Mouse (Mus musculus): ENCODE measurements at regions not wholly inside any gene's neighbourhood (a gene's known extent, or its start where the extent isn't known, plus 50 kb on each side); places are given as distances from the start of the nearest gene placed in this dataset.
"Not testable (repeated sequence)": the region's sequence is repeated elsewhere in the genome, so short reads cannot be mapped to it uniquely, and the experiment has no call there.

DNA sequence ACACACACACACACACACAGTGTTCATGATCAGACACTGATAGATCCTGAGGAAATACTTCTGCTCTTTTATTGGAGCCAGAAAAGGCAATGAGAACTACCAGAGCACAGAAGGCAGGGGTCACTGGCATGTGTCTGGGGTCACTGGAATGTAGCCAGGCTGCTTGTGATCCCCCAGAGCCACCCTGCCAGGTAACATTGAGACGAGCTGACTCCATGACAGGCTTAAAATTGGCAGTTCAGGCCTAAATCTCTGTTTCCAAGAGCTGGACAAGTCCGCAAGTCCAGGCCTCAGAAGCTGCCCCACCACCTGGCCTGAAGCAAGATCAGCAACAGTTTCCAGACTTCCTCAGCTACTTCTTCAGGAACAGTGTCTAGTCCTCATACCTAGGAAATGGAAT is 390.4 kb upstream of the Stxbp6 start:
- no peak for DNase-seq (ENCODE audit: low spot score)
- no peak for ATAC-seq (replicated peaks; ENCODE audit: insufficient number of reproducible peaks, low FRiP score, low TSS enrichment, low read depth)
- Histone ChIP-seq H3K4me2 (ENCODE audit: low read depth, low read length) (no peak overlapping the region), H3K9me3 (replicated peaks; ENCODE audit: control insufficient read depth, low read length) (no peaks in the 10 kb centered on the region), H3K27me3 (ENCODE audit: control insufficient read depth, insufficient read depth, low read length) (no peaks in the 10 kb centered on the region), H3K4me1 (ENCODE audit: control insufficient read depth, insufficient read depth, low read length) (no peaks in the 10 kb centered on the region), H3K27ac (replicated peaks; ENCODE audit: low read depth, low read length) (no peak overlapping the region), H3K4me3 (ENCODE audit: low read depth, low read length) (no peak overlapping the region), H3K9ac (replicated peaks; ENCODE audit: low read length) (no peak overlapping the region), H3K36me3 (replicated peaks; ENCODE audit: control insufficient read depth, insufficient read depth, low read depth, low read length) (no peaks in the 10 kb centered on the region)
- 69% methylated on average over 2 of the region's 2 CpGs for WGBS

DNA sequence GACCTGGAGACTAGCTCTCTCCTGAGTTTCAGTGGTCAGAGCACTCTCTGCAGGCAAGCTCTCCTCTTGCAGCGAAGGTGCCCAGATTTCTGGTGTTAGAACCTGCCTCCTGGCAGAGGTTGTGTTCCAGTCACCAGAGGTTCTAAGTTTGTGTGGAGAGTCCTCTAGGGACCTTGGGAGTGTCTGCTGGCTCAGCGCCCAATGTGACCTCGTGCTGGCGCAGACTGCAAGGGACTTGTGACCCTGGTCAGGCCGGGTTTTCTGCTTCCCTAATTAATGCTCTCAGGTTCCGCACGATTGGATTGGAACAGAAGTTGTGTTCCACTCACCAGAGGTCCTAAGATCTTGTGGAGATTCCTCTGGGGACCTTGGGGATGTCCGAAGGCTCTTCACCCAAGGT is 384.2 kb upstream of the Stxbp6 start:
- not testable (repeated sequence) for ATAC-seq (replicated peaks; ENCODE audit: insufficient number of reproducible peaks, low FRiP score, low TSS enrichment, low read depth); H3K9ac ChIP-seq (replicated peaks; ENCODE audit: low read length); H3K36me3 ChIP-seq (replicated peaks; ENCODE audit: control insufficient read depth, insufficient read depth, low read depth, low read length); H3K27ac ChIP-seq (replicated peaks; ENCODE audit: low read depth, low read length); H3K4me3 ChIP-seq (ENCODE audit: low read depth, low read length); H3K4me1 ChIP-seq (ENCODE audit: control insufficient read depth, insufficient read depth, low read length); H3K4me2 ChIP-seq (ENCODE audit: low read depth, low read length); H3K27me3 ChIP-seq (ENCODE audit: control insufficient read depth, insufficient read depth, low read length); DNase-seq (ENCODE audit: low spot score); H3K9me3 ChIP-seq (replicated peaks; ENCODE audit: control insufficient read depth, low read length)
- WGBS = 83% methylated on average over 8 of the region's 8 CpGs

DNA sequence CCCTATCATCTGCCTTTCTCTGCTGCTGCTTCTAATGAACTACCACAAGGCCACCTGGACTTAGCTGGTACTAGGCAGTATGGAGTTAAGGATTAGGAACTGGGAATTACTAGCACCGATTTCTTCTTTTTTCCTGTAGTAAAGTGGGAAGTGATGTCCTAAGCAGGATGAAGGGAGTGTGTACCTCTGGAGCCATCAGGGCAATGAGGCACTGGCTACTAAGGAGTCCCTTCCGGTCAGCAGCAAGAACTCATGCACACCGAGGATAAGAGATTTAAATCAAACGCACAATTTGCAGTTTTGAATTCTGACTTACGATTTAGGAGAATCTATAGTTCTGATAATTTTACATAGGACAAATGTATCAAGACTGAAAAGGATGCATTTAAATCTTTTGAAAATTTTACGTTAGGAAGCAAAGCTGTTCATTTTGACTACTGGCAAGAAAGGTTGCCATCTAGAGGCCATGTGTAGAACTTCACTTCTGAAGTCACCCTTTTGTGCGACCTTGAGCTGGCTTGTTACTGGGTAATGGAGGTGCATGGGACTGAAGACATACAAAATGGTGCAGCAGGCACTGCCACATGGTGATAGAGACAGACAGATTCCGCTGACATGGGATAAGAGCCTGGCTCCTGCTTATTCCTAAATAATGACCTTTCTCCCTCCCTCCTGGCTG is 369.1 kb upstream of the Stxbp6 start:
- Histone ChIP-seq H3K36me3 (replicated peaks; ENCODE audit: control insufficient read depth, insufficient read depth, low read depth, low read length) (no peaks in the 10 kb centered on the region), H3K4me2 (ENCODE audit: low read depth, low read length) (no peak overlapping the region), H3K4me3 (ENCODE audit: low read depth, low read length) (no peak overlapping the region), H3K27me3 (ENCODE audit: control insufficient read depth, insufficient read depth, low read length) (no peaks in the 10 kb centered on the region), H3K27ac (replicated peaks; ENCODE audit: low read depth, low read length) (no peak overlapping the region), H3K4me1 (ENCODE audit: control insufficient read depth, insufficient read depth, low read length) (no peaks in the 10 kb centered on the region), H3K9me3 (replicated peaks; ENCODE audit: control insufficient read depth, low read length) (no peaks in the 10 kb centered on the region), H3K9ac (replicated peaks; ENCODE audit: low read length) (no peak overlapping the region)
- ATAC-seq (replicated peaks; ENCODE audit: insufficient number of reproducible peaks, low FRiP score, low TSS enrichment, low read depth) (peak; percentile 48; the same call in 1 of the 2 replicates), DNase-seq (ENCODE audit: low spot score) (peak; percentile 75)
- whole genome bisulfite sequencing = 58% methylated on average over 8 of the region's 8 CpGs

DNA sequence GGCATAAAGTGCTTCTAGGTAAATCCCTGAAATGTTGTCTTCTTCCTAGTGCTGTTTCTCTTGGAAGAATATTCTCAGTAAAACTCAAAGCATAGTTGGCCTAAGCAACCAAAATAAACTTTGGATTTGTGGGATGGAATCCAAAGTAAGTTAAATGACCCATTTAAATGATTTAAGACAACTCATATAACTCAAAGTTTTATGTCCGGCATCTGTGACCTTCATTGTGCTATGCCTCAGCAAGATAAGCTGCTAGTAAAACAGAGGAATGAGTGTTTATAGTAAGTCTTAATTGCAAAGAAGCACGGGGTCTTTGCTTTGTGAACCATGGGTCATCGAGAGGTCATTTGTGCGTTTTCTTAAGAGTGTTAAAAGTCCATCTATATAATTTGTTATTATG is 368.0 kb upstream of the Stxbp6 start:
- no peaks in the 10 kb centered on the region for H3K27me3 ChIP-seq (ENCODE audit: control insufficient read depth, insufficient read depth, low read length)
- H3K4me1 ChIP-seq (ENCODE audit: control insufficient read depth, insufficient read depth, low read length) = no peaks in the 10 kb centered on the region
- WGBS = 39% methylated on average over 4 of the region's 4 CpGs
- H3K4me3 ChIP-seq (ENCODE audit: low read depth, low read length) = no peak overlapping the region
- no peaks in the 10 kb centered on the region for H3K9me3 ChIP-seq (replicated peaks; ENCODE audit: control insufficient read depth, low read length)
- H3K36me3 ChIP-seq (replicated peaks; ENCODE audit: control insufficient read depth, insufficient read depth, low read depth, low read length) = no peaks in the 10 kb centered on the region
- no peak for DNase-seq (ENCODE audit: low spot score)
- no peak for ATAC-seq (replicated peaks; ENCODE audit: insufficient number of reproducible peaks, low FRiP score, low TSS enrichment, low read depth)
- no peak overlapping the region for H3K27ac ChIP-seq (replicated peaks; ENCODE audit: low read depth, low read length)
- H3K9ac ChIP-seq (replicated peaks; ENCODE audit: low read length) = no peak overlapping the region
- H3K4me2 ChIP-seq (ENCODE audit: low read depth, low read length) = no peak overlapping the region

DNA sequence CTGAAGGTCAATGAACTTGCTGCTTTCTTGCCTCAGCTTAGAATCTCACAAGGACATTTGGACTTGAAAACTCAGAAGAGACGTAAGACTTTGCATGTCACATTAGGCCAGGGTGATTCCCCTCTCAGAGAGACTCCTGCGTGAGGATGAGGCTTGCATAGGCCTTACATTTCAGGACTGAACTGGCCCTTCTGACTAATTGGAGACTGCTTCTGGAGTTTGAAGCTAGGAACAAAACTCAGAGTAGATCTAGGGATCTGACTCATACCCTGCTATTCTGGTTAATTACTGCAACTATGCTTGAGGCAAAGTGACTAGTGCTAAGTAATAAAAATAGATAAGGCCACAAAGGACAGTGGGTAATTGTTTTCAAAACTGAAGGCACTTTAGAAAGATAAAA is 365.2 kb upstream of the Stxbp6 start:
- 80% methylated on average over 2 of the region's 2 CpGs for WGBS
- Histone ChIP-seq H3K4me3 (ENCODE audit: low read depth, low read length) (no peak overlapping the region), H3K27me3 (ENCODE audit: control insufficient read depth, insufficient read depth, low read length) (no peaks in the 10 kb centered on the region), H3K9me3 (replicated peaks; ENCODE audit: control insufficient read depth, low read length) (no peaks in the 10 kb centered on the region), H3K4me2 (ENCODE audit: low read depth, low read length) (no peak overlapping the region), H3K27ac (replicated peaks; ENCODE audit: low read depth, low read length) (no peak overlapping the region), H3K9ac (replicated peaks; ENCODE audit: low read length) (no peak overlapping the region), H3K36me3 (replicated peaks; ENCODE audit: control insufficient read depth, insufficient read depth, low read depth, low read length) (no peaks in the 10 kb centered on the region), H3K4me1 (ENCODE audit: control insufficient read depth, insufficient read depth, low read length) (no peaks in the 10 kb centered on the region)
- ATAC-seq (replicated peaks; ENCODE audit: insufficient number of reproducible peaks, low FRiP score, low TSS enrichment, low read depth) (no peak), DNase-seq (ENCODE audit: low spot score) (no peak)

DNA sequence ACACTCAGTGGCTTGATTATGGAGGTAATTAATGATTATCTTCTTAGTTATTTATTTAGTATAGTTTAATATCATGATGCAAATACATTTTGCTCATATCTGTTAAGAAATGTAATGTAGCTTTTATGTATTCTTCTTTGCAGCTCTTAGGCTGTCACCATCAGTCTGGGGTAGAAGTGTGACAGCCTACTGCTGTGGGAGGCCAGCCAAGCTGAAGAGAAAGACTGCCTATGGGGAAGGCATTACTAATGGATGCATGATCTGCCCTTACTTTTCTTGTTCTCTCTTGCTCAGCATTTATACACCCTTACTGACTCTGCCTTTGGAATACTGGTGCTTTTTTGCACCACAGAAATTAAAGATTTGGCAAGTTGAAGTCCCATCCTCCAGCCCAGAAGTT is 362.8 kb upstream of the Stxbp6 start:
- no peak overlapping the region for H3K27ac ChIP-seq (replicated peaks; ENCODE audit: low read depth, low read length)
- ATAC-seq (replicated peaks; ENCODE audit: insufficient number of reproducible peaks, low FRiP score, low TSS enrichment, low read depth) (no peak), DNase-seq (ENCODE audit: low spot score) (no peak)
- H3K9me3 ChIP-seq (replicated peaks; ENCODE audit: control insufficient read depth, low read length) = no peaks in the 10 kb centered on the region
- no peak overlapping the region for H3K4me2 ChIP-seq (ENCODE audit: low read depth, low read length)
- no peak overlapping the region for H3K4me3 ChIP-seq (ENCODE audit: low read depth, low read length)
- no peaks in the 10 kb centered on the region for H3K36me3 ChIP-seq (replicated peaks; ENCODE audit: control insufficient read depth, insufficient read depth, low read depth, low read length)
- no peaks in the 10 kb centered on the region for H3K27me3 ChIP-seq (ENCODE audit: control insufficient read depth, insufficient read depth, low read length)
- H3K4me1 ChIP-seq (ENCODE audit: control insufficient read depth, insufficient read depth, low read length) = no peaks in the 10 kb centered on the region
- H3K9ac ChIP-seq (replicated peaks; ENCODE audit: low read length) = no peak overlapping the region

DNA sequence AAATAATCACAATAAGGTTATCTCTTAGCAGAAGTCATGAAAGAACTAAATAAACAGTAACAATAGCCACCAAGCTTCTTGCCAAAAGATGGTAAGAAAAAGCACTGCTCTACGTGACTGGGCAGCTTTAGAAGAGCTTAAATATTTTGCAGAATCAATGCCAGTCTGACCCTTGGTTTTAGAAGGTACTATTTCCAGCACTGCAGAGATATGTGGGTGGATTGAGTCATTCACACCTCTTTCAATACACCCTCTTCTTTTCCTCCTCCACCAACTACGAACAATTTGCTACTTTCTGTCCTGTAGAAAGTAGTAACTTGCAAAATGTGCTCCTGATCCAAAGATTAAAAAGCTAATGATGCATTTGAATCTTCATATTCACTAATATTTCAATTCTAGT is 324.9 kb upstream of the Stxbp6 start:
- H3K4me3 ChIP-seq (ENCODE audit: low read depth, low read length) = no peak overlapping the region
- no peak overlapping the region for H3K27ac ChIP-seq (replicated peaks; ENCODE audit: low read depth, low read length)
- H3K9me3 ChIP-seq (replicated peaks; ENCODE audit: control insufficient read depth, low read length) = no peaks in the 10 kb centered on the region
- H3K4me2 ChIP-seq (ENCODE audit: low read depth, low read length) = no peak overlapping the region
- H3K27me3 ChIP-seq (ENCODE audit: control insufficient read depth, insufficient read depth, low read length) = no peaks in the 10 kb centered on the region
- no peak for ATAC-seq (replicated peaks; ENCODE audit: insufficient number of reproducible peaks, low FRiP score, low TSS enrichment, low read depth)
- 74% methylated on average over 2 of the region's 2 CpGs for WGBS
- H3K36me3 ChIP-seq (replicated peaks; ENCODE audit: control insufficient read depth, insufficient read depth, low read depth, low read length) = no peaks in the 10 kb centered on the region
- H3K4me1 ChIP-seq (ENCODE audit: control insufficient read depth, insufficient read depth, low read length) = no peaks in the 10 kb centered on the region
- H3K9ac ChIP-seq (replicated peaks; ENCODE audit: low read length) = no peak overlapping the region
- DNase-seq (ENCODE audit: low spot score) = no peak

DNA sequence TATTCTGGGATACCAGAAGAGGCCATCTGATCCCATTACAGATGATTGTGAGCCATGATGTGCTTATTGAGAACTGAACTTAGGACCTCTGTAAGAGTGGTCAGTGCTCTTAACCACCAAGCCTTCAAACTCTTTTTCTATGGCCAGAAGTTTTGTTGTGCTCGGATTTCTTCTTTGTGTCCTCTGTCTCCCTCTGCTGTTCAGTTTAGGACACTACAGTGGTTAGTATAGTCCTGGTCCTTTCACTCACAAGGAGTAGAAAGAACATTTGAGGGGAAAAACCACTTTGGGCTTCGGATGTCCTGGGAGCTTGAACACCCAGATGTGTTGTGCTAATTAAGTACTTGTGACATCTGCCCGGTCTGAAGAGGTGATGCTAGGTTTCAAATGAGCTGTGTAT is 310.4 kb upstream of the Stxbp6 start:
- no peak overlapping the region for H3K9ac ChIP-seq (replicated peaks; ENCODE audit: low read length)
- WGBS = 66% methylated on average over 3 of the region's 3 CpGs
- no peak for ATAC-seq (replicated peaks; ENCODE audit: insufficient number of reproducible peaks, low FRiP score, low TSS enrichment, low read depth)
- DNase-seq (ENCODE audit: low spot score) = peak; percentile 59
- H3K9me3 ChIP-seq (replicated peaks; ENCODE audit: control insufficient read depth, low read length) = no peaks in the 10 kb centered on the region
- no peaks in the 10 kb centered on the region for H3K27me3 ChIP-seq (ENCODE audit: control insufficient read depth, insufficient read depth, low read length)
- H3K27ac ChIP-seq (replicated peaks; ENCODE audit: low read depth, low read length) = no peak overlapping the region
- H3K4me3 ChIP-seq (ENCODE audit: low read depth, low read length) = no peak overlapping the region
- no peak overlapping the region for H3K4me2 ChIP-seq (ENCODE audit: low read depth, low read length)
- H3K36me3 ChIP-seq (replicated peaks; ENCODE audit: control insufficient read depth, insufficient read depth, low read depth, low read length) = no peaks in the 10 kb centered on the region
- H3K4me1 ChIP-seq (ENCODE audit: control insufficient read depth, insufficient read depth, low read length) = no peaks in the 10 kb centered on the region

Data from embryonic facial prominence, embryonic 11.5 days (tissue).